Mouse (Mus musculus): ENCODE results near the gene Scml4.
A peak's percentile ranks its signal among the peaks of the same experiment; 100 is the strongest.

Gene Scml4

DNA sequence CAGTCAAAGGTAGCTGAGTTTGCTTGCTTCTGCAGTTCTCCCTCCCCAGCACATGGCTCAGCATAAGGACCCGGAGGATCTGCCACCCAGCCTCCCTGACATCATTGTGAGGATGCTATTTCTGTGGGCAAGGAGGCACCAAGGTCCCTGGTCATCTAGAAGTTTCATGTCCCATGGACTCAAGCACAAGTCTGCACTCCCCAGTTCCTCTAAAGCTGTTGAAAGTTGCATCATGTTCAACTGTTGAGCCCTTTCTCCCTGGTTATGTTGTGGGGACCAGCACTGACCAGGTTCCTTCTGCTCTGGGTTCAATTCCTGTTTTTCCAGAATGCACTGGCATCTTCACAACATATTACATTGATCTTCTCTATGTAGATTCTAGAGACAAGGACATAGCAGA is 42.9 kb downstream of the Scml4 start:
- no peak for DNase-seq (ENCODE audit: low read depth)

DNA sequence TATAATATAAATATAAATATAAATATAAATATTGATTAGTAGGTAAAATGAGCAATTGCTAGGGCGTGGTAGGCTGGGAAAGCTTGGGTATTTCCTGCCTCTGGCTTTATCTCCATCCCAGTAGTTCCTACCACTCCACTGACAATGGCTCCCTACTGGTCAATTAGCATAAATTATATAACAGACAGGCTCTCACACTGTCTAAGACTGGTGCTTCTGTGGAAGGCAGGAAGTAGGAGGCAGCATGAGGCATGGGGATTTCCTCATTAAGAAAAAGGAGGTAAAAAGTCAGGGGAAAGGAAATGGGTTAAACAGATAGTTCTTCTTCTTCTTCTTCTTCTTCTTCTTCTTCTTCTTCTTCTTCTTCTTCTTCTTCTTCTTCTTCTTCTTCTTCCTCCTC is 48.4 kb downstream of the Scml4 start:
- peak; percentile 58 for DNase-seq (ENCODE audit: low read depth)

DNA sequence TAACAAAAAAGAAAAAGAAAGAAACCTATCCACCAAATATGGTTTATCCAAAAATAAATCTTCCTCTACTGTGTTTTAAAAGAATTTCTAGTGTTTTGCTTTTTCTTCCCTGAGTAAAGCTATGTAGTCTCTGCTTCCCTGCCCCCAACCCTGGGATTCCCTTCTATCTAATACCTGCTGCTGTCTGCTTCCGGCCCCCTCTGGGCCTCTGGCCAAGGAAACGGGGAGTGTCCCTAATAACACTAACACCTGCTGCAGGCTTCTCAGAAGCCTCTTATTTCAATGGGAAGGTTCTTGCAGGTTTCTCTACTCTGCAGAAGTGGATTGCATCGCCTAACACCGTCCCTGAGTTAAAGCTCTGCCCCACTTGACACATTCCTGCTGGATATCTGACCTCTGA is 50.4 kb downstream of the Scml4 start:
- no peak for DNase-seq (ENCODE audit: low read depth)

DNA sequence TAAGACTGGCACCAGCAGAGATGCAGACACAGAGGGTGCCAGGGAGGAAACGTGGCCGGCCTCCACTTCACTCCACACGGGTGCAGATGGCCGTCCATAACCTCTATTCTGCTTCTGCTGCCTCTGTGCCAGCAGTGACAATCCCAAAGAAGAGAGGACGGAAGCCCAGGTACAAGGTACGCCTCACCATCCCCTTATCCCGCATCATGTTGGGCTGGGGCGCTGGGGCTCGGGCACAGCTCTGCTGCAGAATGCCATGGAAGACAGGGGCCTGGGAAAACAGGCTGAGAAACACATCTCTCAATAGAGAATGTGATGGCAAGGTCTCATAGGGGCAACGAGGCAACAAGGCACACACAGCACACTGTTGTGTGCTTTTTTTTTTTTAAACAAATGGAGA is 51.9 kb downstream of the Scml4 start:
- no peak for DNase-seq (ENCODE audit: low read depth)

DNA sequence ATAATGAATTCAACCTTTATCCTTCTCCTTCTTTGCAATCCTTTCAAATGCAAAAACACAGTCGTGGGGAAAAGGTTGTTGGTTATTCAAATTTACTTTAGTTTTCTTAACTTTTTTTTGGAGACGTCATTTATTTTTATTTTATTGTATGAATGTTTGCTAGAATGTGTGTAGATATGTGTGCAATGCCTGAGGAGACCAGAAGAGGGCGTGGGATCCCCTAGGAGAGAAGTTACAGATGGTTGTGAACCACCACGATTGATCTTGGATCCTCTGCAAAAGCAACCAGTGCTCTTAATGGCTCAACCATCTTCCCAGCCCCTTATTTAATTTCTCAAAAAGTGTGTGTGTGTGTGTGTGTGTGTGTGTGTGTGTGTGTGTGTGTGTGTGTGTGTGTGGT is 53.0 kb downstream of the Scml4 start:
- no peak for DNase-seq (ENCODE audit: low read depth)

DNA sequence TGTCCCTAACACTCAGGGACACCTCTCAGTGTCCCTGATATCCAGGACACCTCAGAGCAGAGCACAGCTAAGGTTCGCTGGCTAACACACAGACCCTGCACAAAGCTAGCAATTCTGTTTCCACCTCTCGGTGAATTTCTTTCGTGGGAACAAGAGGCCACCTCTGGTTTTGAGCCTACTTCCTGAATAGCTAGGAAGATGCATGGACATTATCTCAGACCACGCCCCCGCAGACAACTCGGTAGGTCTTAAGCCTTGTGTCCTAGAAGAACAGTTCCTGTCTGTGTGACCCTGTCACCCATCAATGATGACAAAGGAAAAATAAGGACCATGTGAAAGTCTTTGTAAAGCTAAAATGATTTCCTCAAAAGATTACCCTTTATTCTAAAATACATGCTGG is 54.0 kb downstream of the Scml4 start:
- DNase-seq (ENCODE audit: low read depth) = no peak

DNA sequence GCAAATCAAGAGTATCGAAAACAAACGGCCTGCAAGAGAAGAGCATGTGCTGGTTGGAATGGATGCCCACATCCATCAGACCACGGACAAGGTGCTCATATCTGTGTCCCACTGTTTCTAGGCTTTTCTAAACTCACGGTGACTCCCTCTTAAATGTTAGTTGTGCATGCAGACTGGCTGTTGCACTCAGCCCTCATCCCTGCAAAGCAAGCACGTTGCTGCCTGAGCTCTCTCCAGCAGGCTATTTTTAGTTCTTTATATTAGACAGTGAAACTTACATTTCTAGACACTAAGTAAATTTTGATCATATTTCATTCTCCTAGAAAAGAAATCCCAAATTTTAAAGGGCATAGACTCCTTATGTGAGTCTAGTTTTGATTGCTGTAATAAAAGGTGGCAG is 57.2 kb downstream of the Scml4 start:
- DNase-seq (ENCODE audit: low read depth) = no peak

DNA sequence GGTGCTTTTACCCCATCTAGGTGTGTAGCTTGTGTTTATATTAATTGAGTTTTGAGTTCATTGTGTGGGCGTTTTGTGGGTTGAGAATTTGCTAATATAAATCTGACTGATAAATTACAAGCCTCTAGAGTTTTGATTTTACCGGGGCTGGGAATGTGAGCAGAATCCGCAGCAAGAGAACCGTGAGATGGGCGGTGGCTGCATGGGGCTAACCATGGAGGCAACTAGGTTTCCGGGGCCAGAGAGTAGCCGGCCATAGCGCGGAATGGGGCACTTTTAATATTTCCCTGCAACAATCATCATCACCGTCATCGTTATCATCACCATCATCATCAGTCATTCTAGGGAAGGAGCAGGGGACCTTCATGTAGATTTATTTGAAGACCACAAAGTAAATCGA is 59.6 kb downstream of the Scml4 start:
- no peak for DNase-seq (ENCODE audit: low read depth)

DNA sequence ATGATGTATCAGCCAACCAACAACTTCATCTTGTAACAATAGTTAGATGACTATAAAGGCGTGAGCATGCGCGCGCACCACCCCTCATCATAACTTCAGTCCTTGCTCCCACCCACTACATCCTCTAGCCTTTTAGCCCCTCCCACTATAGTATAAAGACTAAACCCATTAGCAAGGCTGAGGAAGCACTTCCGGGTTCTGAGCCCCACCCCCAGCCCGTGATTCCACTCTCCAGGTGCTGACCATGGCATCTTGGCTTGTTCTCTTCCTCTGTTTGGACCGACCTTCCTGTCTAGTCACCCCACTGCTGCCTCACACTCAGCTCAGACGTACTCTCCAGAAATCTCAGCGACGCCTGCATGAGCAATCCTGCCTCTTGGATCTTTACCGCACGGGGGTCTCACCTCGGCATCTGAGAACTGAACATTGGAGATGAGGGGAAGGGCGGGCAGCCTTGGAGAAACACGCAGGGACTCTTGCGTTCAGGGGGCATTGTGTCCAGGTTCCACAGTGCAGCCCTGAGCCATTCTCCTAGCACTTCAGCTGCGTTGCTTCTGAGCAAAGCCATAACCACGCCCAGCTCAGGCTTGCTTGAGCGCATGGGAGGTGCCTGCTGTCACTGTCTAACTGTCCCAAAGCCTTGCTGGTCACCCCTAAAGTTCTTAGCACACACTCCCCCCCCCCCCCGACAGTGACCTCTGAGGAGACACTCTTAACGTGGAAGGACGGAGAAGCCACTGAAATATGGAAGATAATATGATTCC is 65.1 kb downstream of the Scml4 start:
- no peak for DNase-seq (ENCODE audit: low read depth)

DNA sequence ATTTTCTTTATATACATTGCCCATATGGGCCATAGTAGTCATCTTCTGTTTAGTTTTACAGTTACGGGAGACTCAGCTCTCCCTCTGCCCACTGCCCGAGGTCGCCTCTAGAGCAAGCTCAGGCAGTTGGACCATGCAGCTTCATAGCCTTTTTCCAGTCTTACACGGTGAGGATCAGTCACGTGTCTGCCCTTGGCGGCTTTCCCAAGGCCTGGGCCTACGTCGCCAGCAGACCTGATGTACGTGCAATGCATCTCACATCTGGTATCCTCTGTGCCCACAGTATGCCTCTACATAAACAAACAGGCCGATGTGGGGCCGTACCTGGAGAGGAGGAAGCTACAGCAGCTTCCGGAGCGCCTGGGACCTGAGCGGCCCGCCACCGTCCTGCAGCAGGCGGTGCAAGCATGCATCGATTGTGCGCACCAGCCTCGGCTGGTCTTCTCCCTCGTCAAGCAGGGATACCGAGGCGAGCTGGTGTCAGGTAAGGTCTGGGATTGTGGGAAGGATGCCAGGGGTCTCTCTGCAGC is 70.0 kb downstream of the Scml4 start:
- DNase-seq (ENCODE audit: low read depth) = no peak

DNA sequence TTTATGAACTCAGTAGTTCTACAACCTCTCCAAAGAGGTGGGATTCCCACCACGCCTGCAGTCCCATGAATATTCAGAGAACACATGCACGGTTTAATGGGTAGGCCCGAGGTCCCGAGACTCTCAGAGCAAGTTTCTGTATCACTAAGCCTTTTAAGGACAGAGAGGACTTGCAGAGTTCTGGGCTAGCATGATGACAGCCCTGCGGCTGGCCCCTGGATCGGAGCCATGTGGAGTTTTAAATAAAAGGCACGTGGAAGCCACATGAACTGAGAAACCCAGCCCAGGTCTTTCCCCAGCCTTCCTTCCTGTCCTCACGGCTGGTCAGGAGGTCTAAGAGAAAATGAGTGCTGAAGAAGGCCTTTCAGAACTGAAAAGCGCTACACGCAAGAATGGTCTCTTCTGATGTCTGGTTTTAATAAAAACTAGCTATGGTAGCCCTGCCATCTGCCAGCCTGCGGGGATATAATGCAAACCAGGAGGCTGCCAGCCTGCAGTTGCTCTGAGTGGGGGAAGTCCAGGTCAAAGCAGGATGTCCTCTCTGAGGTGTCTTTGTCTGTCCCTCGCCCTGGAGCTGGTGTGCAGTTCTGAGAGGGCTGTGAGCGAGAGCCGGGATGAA is 72.8 kb downstream of the Scml4 start:
- no peak for DNase-seq (ENCODE audit: low read depth)

DNA sequence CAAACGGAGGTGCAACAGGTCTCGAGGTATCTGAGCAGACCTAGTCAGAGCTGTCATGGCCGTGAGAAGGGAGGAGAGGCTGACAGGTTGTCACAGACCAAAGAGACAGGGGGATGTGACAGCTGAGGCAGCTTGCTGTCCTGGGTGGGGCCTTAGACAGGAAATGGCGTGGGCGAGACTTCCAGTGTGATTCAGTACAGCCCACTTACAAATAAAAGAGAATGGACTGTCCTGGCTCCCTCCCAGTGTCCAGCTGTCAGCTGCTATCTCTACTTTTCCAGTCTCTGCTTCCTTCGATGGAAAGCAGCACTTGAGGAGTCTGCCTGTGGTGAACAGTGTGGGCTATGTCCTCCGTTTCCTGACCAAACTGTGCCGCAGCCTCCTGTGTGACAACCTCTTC is 74.5 kb downstream of the Scml4 start:
- peak; percentile 48 for DNase-seq (ENCODE audit: low read depth)

DNA sequence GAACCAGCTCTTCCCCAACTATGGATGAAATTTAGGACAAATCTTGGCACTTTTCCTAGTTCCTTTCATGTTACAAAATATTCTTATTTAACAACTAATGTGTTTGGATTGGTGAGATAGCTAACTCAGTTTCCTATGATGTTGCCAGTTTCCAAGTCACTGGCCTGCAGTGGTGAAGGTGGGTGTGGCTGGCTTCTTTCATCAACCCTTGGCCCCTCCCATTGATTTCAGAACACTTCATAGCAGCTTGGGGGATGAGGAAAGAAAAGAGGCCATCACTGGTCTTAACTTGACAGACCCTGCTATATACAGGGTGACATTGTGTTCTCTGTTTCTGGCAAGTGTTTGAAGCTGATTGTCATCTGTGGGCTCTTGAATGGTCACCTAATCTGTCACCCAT is 76.0 kb downstream of the Scml4 start:
- DNase-seq (ENCODE audit: low read depth) = no peak

DNA sequence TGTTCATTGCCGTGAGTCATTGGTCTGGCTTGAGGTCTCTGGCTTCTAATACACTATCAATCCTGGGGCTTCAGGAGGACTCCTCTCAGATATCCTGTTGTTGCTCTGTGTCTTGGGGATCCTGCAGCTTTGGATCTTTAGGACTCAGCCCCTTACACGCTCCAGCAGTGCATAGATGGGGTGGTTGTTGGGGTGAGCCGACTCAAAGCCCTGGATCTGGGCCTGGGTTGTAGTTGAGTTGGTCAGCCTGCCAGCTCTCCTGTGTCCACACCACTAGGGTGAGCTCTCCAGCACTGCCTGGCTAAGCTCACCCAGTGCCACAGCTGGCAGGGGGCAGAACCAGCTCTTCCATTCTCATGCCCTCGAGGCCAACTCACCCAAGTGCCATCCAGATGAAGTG is 78.2 kb downstream of the Scml4 start:
- DNase-seq (ENCODE audit: low read depth) = no peak

DNA sequence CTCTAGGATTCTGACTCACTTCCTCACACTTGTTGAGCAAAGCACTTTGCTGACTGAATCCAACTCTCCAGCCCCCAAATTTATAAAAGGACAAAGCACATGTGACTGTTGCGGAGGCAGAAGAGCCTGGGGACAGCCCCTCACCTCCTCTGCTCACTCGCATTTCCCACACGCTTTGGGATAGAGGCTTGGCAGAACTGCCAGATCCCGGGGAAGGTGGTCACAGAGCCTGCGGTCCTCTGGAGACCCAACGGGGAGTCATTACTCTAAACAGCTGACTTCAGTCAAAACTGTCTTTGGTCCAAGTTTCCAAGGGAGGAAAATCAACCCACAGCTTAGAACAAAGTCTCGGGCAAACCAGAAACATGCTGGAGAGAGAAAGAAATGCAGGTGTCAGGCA is 79.5 kb downstream of the Scml4 start:
- no peak for DNase-seq (ENCODE audit: low read depth)

DNA sequence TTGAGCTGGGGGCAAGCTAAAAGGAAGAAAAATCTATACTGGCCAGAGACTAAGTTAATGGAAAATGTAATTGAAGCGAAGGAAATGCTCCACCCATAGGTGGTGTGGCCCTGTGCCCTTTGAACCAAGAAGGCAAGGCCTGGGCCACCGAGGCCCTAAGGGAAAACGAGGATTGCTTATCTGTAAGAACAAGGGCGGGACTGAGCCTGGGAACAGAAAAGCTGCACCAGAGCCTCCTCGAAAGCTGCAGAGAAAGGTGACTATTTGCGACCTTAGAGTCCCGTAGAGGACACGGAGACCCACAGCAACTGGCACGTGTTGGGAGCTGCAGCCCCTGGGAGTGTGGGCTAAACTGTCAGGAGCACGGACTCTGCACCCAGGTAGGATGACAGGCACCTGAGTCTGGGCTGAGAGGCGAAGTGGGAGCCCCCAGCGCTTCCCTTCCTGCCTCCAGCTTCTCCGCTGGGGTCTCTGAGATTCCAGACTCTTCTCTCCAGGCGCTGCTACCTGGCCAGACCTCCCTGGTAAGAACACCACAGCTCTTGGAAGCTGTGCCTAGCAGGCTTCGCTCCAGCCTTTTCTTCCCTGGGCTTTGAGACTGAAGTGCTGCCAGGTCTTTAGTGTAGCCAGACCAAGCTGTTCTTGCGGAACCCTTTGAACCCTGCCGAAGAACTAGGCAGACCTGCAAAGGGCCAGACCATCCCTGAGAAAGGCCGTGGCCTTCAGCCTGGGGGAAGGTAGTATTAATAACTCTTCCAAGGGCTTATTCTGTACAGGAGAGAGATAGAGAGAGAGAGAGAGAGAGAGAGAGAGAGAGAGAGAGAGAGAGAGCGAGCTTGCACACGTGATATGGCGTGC is 80.3 kb downstream of the Scml4 start:
- DNase-seq (ENCODE audit: low read depth) = no peak

DNA sequence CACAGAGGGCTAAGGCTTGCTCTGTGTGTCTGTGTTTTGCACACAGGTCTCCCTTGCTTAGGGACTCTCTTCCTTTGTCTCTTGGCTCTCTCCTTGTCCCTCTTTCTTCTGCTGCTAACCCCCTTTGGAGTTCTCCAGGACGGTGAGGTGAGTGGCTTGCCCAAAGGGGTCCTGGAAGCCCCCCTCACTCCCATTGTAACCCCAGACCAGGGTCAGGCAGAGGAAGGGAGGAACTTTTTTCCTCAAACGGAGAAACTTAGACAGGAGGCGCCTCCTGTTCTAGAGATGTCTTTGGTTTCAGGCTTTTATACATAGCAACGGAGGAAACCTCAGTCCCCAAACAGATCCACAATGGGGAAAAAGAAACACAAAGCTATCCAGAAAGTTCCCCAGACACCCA is 81.1 kb downstream of the Scml4 start:
- no peak for DNase-seq (ENCODE audit: low read depth)

DNA sequence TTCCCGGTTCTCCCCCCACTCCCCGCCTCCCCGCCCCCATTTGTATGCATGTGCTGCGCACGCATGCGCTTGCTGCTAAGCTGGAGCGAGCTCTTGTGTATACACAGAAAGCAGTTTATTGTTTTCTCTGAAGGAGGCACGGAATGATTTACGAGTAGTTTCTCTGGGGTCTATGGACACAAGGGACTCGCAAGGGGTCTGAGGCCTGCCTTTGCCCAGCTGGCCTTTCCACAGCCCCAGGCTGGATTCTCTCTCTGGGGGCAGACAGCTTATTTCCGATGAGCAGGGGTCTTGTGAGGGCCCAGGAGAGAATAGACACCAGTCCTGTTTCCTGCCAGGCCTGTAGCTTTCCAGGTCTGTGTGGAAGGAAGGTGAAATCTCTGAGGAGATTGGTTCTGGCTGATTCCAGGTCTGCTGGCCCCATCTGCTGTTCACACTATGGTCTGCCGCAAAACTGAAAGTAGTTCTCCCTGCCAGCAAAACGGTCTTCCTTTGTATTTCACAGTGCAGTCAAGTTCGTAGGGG is 81.6 kb downstream of the Scml4 start:
- DNase-seq (ENCODE audit: low read depth) = peak; percentile 59

DNA sequence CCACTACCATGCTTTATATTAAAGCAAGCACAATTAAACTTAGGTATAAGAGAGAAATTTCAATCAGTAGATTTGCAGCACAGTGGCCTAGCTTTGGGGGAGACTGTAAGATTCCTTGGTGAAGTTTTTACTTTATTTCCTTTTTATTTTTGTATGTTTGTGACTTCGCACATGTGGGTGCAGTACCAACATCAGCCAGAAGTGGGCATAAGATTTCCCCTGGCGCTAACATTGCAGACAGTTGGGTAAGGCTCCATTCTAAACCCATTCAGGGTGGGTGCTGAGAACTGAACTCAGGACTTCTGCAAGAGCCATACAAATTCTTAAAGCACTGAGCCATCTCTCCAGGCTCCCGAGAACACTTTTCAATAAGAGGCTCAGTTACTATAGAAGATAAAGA is 82.1 kb downstream of the Scml4 start:
- peak; percentile 58 for DNase-seq (ENCODE audit: low read depth)

DNA sequence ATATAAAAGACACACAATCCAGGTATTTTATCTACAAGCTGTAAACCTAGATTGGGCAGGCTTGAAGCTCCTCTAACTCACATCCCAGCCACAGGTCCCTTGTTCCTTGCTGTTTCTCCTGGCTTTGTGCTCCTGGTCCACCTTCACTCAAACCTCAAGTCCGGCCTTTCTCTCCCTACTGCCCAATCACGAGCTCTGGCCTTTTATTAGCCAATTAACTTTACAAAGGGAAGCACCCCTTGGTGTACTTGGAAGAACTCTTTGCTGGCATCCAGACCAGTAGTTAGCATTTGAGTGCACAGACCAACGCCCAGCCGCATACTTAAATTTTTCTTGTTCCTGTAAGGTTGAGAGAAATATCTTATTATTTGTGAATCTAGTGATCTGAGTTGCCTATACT is 85.1 kb downstream of the Scml4 start:
- no peak for DNase-seq (ENCODE audit: low read depth)

DNA sequence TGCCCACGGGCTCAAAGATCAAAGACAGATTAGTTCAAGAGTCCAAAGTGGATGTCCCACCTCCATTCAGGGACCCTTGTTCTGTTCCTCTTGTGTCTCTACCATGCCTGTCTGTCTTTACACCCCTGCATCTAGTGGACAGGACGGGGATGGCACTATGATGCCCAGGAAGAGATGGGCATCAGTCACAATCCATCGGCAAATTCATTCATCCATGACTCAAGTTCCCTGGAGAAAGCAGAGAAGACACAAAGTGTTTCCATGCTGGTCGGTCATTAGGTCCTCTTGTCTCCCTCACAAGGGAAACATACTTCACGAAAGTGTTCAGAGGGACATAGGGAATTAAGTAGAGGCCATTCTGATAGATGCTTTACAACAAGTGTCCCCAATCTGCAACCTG is 87.2 kb downstream of the Scml4 start:
- DNase-seq (ENCODE audit: low read depth) = no peak

DNA sequence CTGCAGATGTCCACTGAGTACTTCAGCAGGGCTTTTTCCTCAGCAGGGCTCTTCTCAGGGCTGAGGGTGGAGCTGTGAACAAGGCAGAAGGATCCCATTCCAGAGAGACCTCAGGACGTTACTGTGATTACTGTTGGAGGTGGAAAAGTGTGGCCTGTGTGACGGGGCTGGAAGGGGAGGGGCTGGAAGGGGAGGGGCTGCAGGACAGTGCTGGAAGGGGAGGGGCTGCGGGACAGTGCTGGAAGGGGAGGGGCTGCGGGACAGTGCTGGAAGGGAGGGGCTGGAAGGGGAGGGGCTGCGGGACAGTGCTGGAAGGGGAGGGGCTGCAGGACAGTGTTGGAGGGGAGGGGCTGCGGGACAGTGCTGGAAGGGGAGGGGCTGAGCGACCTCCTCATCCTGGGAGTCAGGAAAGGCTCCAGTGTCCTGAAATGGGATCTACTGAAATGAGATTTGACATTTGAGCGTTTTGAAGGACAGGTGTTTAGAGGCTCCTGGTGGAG is 90.1 kb downstream of the Scml4 start:
- DNase-seq (ENCODE audit: low read depth) = no peak

All from naive thymus-derived CD4-positive, alpha-beta T cell, adult 2 months (primary cell).